Mouse (Mus musculus): ENCODE results near the gene Selenos. TPM values are rescaled to one million over a fixed set of nuclear protein-coding genes. Genes with fewer than 3 reads are reported as not detected.
"Not testable (repeated sequence)": the region's sequence is repeated elsewhere in the genome, so short reads cannot be mapped to it uniquely, and the experiment has no call there.

The Selenos gene
- total RNA-seq (2021), result 10 to 100 TPM; 31.1 to 36.9 TPM

GRCm38 (mm10) chr7:66079364-66080230 lies at the start of gene Selenos:
Gene Selenos, plus strand, starts transcription at chr7:66079649.
- DNase-seq (ENCODE audit: low spot score), result peak; percentile 91
- intact Hi-C loops (cut with DNase I), result loop anchor here (10.0 kb wide), 1 partner anchor 605 kb away; the partner anchor contains the start of genes Asb7 and Lins1

DNA sequence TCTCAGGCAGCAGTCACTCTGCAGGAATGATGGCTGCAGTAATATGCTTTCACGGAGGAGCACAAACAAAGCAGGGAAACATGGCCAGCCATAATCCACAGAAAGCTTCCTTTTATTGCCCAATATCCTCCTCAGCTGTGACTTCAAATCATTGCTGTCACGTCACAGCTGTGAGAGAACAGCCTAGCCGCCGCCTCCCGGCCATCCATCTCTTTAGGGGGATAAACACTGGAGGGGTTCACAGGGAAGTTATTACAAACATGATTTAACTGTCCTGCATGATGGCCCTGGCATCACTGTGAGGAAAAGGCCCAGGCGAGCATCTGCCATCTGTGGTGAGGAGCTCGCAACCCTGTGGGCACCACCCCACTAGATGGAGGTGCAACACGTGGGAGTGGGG lies 42.6 kb upstream of the Selenos start:
- DNase-seq (ENCODE audit: low spot score), result no peak
- intact Hi-C loops (cut with DNase I), result no loop called here

DNA sequence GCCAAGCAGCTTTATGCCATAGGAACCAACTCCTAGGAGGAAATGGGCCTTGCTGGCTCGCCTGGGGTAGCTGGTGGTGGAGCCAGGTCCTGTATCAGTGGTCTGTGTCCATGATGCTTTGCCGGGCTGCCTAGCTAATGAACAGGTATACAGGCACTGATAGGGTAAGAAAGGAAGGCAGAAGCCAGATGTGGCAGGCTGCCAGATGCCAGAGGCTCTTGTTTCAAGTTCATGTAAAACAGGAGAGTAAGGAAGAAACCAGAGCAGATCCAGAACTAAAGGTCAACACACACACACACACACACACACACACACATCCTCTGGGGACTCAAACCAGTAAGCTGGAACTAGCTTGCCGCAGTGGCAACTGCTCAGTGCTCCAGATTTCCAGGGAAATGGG lies 41.2 kb upstream of the Selenos start:
- intact Hi-C loops (cut with DNase I), result no loop called here
- DNase-seq (ENCODE audit: low spot score), result no peak

GRCm38 (mm10) chr7:66038730-66039129 lies 40.7 kb upstream of the Selenos start:
- intact Hi-C loops (cut with DNase I), result no loop called here

GRCm38 (mm10) chr7:66040026-66040814 lies 39.2 kb upstream of the Selenos start:
- no peak for DNase-seq (ENCODE audit: low spot score)
- intact Hi-C loops (cut with DNase I), result no loop called here

More at GRCm38 (mm10) chr7:66038730-66039129, 40.7 kb upstream of the Selenos start:
- DNase-seq (ENCODE audit: low spot score), result no peak

DNA sequence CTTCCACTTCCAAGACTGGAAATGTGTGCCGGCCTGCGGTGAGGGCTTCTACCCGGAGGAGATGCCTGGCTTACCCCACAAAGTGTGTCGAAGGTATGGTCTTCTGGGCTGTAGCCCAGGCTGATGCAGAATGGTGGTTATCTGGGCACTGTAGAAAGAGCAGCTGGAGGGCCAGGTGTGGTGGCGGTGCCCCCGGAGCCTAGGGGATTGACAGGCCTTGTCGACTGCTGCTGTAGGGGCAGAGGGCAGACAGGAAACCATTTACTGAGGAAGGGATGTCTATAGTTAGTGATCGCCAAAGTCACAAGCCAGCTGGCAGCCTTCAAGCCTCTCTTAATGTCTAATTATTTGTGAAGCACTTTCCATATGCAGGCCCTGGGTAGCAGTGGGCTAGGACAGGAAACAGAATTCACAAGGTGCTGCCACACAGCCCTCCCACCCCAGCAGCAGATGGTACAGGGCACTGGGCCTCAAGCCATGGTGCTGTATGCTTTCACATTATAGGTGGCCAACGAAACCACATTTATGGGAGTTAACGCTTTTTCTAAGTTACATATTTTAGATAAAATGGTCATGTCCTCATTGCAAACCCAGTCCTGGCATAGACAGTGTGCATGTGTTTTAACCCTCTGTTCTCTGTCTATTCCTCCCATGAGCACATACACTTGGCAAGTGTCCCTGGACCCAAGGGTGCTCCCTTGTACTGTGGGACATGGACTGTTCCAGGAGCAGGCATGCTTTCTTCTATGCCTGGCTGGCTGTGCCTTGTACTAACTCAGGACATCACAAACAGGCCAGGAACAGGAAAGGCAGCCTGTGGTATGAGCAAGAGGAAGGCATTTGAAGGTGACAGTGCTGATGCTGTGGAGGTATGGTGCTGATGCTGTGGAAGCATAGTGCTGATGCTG lies 35.6 kb upstream of the Selenos start, which contains the start of gene Gm45213:
TSS of gene Gm45213 (plus strand) at position 51 of the 908 bp plus-strand sequence.
- intact Hi-C loops (cut with DNase I), result no loop called here
- DNase-seq (ENCODE audit: low spot score), result no peak

DNA sequence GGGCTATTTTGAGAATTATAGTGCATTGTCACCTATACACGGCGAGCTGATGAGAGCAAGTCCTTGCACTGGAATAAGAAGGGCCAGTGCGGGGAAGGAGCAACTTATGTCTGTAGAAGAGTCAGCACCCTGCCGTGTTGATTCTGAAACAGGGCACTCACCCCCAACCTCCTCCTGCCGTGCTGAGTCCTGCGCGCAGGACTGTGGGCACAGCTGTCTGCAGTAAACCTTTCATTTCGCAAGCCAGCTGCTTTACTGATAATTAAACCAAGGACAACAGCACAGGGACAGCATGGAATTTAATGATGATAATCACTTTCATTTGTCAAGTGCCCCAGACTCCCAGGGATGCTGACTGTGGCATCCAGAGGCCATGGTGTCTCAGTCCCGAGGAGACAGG lies 34.8 kb upstream of the Selenos start:
- intact Hi-C loops (cut with DNase I), result no loop called here
- DNase-seq (ENCODE audit: low spot score), result no peak

- no peak for DNase-seq (ENCODE audit: low spot score)
- intact Hi-C loops (cut with DNase I), result no loop called here
Measured at GRCm38 (mm10) chr7:66046921-66047918, 32.2 kb upstream of the Selenos start.

- intact Hi-C loops (cut with DNase I), result no loop called here
- DNase-seq (ENCODE audit: low spot score), result no peak
Measured at GRCm38 (mm10) chr7:66047975-66048374, 31.5 kb upstream of the Selenos start.

- intact Hi-C loops (cut with DNase I), result no loop called here
- no peak for DNase-seq (ENCODE audit: low spot score)
Measured at GRCm38 (mm10) chr7:66048446-66049230, 30.8 kb upstream of the Selenos start.

DNA sequence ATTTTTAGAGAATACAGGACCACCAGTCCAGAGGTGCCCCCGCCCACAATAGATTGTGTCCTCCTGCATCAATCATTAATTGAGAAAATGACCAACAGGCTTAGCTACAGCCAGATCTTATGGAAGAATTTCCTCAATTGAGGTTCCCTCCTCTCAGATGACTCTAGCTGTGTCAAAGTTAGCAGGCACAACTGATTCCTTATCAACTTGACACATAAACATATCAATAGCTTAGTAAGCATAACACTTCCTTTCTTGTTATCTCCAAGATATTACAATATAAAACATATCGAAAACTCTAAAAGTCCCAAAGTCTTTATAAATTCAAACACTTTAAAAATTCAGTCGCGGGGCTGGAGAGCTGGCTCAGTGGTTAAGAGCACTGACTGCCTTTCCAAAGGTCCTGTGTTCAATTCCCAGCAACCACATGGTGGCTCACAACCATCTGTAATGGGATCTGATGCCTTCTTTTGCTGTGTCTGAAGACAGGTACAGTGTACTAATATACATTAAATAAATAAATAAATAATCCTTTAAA lies 25.4 kb upstream of the Selenos start:
- DNase-seq (ENCODE audit: low spot score), result no peak
- intact Hi-C loops (cut with DNase I), result loop anchor here (5.0 kb wide), 1 partner anchor 192 kb away; the partner anchor contains the start of gene Pcsk6

DNA sequence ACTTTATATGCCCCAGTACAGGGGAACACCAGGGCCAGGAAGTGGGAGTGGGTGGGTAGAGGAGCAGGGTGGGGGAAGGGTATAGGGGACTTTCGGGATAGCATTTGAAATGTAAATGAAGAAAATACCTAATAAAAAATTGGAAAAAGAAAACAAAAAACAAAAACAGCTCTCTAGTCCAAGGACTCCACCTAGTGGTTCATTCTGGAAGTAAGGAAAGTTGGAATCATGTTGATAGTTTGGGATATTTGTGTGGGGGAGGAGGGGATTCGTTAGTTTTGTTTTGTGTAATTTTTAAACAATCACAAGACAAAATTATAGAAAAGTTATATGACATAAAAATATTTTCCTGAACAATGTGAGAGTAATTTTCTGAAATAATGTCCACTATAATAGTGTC lies 24.1 kb upstream of the Selenos start:
- not testable (repeated sequence) for DNase-seq (ENCODE audit: low spot score)
- intact Hi-C loops (cut with DNase I), result loop anchor here (1.0 to 5.0 kb wide), 2 partner anchors 118 to 349 kb away; no protein-coding TSS in a partner anchor

- intact Hi-C loops (cut with DNase I), result loop anchor here (5.0 kb wide), 1 partner anchor 121 kb away; no protein-coding TSS in a partner anchor
- no peak for DNase-seq (ENCODE audit: low spot score)
Measured at GRCm38 (mm10) chr7:66058703-66059102, 20.7 kb upstream of the Selenos start, which contains the start of gene Snrpa1. Gene Snrpa1, plus strand, starts transcription at chr7:66059003.

DNA sequence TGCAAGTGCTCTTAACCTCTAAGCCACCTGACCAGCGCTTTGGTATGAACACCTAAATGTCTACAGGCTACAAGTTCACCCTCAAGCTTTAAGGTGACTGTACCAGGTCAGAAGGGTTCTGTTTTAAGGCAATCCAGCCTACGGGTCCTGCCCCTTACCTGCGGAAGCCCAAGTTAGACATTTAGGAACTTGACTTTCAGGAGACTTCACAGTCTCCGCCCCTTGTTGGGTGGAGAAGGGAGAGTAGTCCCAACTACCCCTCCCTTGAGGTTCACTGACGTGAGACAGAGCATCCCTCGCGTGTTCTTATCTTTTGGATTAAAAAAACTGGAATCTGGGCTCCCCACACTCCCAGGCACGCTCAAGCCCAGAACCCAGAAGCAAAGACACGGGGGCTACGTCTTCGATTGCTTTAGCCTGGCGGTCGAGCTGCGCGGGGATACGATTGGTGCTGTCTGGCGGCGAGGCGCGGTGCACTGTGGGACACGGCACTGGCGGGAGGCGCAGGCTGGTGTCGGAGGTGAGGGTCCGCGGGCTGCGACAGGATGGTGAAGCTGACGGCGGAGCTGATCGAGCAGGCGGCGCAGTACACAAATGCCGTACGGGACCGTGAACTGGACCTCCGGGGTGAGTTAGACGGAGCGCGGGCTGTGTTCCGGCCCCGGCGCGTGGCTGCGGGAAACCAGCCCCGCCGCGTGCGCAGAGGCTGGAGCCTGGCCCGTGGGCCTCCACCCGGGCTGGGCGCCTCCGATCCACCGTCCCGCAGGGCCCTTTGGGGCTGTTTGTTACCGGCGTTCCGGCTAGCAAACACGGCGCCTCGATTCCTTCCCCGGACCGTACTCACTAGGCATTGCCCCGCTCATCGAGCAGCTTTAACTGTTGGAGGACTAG lies 19.1 kb upstream of the Selenos start:
- DNase-seq (ENCODE audit: low spot score), result peak; percentile 75
- intact Hi-C loops (cut with DNase I), result loop anchor here (2.0 kb wide), 1 partner anchor 16 kb away; no protein-coding TSS in a partner anchor

DNA sequence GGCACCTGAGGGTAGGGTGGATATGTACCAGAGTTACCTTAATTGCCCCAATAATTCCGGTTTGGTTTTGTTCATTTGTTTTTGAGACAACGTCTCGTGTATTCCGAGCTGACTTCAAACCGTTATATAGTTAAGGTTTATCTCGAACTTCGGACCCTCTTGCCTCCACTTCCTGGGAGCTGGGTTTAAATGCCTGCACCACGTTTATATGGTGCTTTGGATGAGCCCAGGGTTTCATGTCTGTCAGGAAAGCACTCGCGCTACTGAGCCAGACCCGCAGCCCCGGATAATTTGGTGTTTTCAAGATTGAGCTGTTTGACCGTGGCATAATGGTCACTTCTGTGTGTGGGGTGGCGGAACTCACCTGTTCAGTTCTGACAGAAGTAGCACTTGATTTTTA lies 18.4 kb upstream of the Selenos start:
- DNase-seq (ENCODE audit: low spot score), result no peak
- intact Hi-C loops (cut with DNase I), result loop anchor here (2.0 kb wide), 1 partner anchor 16 kb away; no protein-coding TSS in a partner anchor

GRCm38 (mm10) chr7:66076411-66076810 lies 3.0 kb upstream of the Selenos start:
- intact Hi-C loops (cut with DNase I), result loop anchor here (2.0 kb wide), 1 partner anchor 16 kb away; no protein-coding TSS in a partner anchor

More at GRCm38 (mm10) chr7:66076411-66076810, 3.0 kb upstream of the Selenos start:
- no peak for DNase-seq (ENCODE audit: low spot score)

Data from heart, postnatal 25 days (tissue).